Mouse (Mus musculus) heart, adult 8-10 months (tissue): ENCODE data around the gene Rnf26. TPM values are rescaled to one million over a fixed set of nuclear protein-coding genes. Genes with fewer than 3 reads are reported as not detected.

Source experiments
- DNase-seq: peaks from one replicate; pipeline ENCODE4 v3.0.0; 2022; ENCODE audit warnings: low spot score
- total RNA-seq, 4 experiments: library from RNA; stranded (reverse); gene quantifications; 2 replicates each; pipeline ENCODE4 v1.2.4; 2022

The Rnf26 gene
- total RNA-seq, 4 experiments from 2014 or later = 5.2 to 7.0 (median 6.4) TPM

DNA sequence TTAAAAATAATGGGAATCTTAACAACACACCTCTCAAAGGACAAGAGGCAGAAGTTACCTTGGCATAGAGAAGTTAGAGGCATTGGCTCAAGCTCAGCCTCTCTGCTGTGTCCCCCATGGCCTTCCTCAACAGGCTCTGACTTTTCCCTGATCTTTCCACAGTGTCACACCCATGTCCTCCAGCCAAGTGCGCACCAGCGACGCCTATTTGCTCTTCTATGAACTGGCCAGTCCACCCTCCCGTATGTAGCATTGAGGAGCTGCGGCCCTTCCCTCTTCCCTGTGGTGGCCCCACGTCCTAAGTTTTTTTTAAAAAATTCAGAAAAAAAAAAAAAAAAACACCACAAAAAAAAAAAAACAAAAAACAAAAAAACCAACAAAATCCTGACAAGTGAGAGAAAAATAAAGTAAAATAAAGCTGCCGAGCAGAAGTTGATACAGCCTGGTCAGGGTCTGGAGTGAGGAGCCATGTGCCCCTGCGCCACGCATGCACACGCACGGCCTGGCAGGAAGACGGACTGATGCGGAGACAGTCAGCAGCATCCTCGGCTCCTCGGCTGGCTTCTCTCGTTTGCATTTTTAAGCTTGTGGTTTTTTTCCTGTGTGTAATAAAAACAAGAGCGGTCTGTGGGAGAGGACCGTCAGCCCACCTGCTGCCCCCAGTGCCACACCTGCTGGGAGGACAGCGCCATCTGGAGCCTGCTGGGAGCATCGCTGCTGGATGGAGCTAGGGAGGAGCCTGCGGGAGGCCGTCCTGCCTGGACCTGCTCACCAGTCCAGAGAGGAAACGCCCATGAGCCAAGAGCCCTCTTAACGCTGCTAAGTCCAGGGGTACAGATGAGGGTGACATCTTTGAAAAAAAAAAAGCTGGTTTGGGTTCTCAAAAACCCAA is 19.5 kb downstream of the Rnf26 start:
- DNase-seq = no peak

DNA sequence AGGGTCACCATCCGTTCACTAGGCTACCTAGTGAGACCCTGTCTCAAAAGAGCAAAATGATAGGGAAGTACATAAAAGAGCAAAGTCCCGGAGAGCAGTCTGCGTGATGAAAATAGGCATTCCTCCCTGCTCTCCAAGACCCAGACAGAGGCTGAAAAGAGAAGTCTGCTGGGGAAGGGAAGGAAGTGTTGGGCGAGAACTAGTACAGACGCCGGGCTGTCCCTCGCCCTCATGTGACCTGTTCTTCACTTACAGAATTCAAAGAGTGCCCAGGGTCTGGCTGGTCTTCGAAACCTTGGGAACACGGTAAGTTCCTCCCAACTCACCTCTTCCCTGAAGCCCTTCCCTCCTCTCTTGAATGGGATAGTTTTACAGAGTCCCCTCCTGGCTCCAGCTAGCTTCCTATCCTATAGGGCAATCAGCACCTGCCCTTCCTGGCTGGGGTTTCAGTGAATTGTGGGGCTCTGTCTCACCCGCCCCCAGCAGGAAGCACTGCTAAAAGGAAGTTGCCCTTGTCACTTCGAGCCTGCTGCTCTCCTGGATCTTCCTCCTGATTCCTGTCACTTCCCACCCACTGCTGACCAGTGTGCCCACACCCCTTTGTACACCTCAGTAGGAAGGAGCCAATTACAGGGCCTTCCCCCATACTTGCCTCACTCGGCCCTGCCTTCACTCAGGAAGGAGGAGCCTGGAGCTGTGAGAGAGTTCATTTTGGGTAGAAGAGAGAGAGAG is 24.3 kb downstream of the Rnf26 start:
- no peak for DNase-seq

DNA sequence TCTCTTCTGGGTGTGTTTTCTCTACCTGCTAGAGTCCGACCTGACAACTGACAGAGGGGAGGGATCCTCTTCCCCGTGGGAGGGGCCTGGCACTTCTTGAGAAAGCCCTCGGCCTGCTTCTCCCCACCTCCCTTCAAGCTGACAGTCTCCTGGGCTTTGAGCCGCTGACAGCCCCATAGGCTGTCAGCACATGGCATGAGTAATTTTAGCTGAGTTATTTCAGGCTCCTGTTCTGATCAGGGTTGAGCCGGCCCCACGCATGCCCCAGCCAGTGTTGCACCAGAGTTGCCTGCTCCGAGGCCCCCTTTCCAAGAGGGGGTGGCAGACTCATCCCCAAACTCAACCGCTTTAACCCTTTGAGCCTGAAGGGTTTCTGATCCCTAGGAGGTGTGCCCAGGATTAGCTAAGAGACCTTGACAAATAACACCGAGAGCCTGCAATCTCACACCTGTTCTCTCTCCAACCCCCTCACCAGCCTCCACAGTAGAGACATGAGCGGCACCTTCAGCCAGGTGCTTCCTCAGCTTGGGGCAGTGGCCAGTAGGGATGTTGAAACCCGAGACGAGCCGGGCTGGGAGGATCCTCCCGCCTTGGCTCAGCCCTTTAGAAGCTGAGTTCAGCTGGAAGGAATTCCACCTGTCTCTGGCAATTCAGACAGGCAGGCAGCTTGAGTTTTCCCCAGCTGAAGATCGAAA is 25.4 kb downstream of the Rnf26 start:
- peak; percentile 61 for DNase-seq

DNA sequence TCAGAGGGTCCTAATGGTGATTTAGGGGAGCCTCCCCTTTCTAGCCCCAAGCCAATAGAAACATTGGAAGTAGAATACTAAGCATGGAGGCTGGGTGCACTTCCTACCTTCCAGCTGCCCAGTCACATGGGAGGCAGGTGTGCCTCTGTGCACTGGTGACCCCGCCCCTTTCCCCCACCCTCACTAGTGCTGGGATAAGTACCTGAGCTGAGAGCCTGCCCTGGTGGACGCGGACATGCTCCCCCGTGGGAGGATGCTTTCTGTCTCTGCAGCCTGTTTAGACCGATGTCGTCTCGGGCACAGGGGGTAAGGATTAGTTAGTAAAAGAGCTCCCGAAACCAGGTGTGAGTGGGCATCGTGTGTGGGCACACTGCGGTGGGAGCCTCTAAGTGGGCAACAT is 26.4 kb downstream of the Rnf26 start:
- no peak for DNase-seq

DNA sequence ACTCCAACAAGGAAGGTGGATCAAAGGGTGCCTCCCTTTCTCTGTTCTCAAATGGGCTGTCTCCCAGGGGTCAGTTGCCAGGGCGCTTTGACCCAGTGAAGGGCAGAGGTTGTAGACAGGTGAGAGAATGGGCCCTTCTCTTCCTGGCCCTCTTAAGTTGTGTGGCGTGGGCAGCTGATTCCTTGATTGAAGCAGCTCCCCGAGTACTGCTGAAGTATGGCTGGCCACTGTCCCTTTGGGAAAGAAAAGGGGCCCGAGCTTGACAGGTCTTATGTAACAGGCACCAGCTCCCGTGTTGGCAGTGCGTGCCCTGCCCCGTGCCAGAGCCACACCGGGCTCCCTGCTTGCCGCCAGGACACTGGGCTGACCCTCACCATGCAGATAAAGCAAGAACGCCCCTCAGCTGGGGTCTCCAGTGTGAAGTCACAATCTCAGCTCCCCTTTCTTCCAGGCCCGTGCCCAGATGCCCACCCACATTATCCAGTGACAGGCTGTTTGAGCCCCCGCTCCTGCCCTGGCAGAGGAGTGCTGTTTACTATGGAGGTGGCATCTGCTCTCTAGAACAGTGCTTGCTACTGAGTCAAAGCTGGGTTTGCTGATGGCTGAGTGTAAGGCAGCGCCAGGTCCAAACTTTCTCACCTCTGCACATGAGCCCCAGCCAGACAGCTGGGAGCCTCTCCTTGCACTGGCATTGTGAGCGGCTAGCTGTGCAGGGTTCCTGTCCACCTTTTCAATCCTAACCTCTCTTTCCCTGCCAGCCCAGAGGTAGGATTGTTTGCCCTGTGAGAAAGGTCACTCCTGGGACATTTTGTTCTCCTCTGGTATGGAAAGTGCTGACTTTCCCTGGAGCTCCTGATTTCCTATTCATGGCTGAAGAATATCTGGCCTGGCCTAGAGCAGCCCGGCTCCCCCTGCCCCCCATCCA is 27.3 kb downstream of the Rnf26 start:
- peak; percentile 62 for DNase-seq

DNA sequence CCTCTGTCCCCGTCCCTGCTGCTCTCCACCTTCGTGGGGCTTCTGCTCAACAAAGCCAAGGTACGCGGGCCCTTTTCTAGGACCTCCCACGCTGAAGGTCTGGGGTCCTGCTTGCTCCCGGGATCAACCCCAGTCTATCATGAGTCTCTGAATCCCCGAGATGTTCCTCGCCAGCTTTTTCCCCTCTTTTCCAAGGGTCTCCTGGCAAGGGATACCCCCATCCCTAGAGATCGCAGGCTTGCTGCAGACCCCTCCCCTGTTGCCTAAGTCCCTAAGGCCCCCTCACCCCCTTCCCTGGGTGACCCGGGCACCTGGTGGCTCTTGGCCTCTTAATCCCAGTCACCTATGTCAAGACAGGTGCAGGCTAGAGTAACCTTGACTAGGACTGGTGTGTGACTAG is 28.0 kb downstream of the Rnf26 start:
- DNase-seq = no peak

DNA sequence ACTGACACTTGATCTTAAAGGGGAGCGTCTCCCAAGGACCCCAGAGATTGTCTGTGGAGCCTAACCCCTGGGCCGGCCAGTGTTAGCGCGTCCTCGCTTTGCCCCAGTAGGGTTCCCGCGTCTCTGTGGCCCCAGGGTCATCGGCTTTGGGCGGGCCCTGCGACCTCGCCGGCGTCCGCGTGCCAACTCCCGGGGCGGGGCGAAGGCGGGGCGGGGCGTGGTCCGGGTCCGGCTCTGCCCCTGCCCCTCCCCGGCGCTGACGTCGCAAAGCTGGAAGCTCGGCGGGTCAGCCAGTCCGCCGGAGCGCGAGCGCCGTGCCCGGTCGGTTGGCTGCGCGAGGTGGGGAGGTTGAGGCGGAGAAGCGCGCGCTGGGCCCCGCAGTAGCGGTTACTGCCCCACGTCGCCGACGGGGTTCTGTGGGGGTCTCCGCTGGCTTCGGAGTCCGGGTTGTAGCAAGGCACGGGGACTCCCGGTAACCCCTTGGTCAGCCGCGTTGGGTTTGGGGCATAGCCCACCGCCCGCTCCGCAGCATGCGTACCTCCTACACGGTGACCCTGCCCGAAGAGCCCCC is 28.6 kb downstream of the Rnf26 start:
- DNase-seq = peak; percentile 94

DNA sequence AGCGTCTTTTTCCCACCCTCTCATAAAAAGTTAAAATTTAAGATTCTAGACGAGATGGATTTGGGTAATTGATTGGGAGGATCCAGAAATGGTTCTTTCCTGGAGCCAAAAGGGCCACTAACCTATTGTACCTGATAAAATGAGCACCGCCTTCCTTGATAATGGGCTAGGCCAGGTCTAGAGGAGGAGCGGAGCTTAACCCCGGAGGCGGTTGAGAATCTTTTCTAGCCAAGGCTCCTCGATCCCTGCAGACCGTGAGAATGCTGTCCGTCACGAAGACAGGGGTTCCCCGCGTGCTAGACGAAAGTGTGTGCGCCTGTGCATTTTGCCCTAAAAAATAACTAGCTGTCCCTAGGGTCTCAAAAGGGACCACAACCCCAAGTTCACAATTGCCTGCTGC is 29.1 kb downstream of the Rnf26 start:
- no peak for DNase-seq

DNA sequence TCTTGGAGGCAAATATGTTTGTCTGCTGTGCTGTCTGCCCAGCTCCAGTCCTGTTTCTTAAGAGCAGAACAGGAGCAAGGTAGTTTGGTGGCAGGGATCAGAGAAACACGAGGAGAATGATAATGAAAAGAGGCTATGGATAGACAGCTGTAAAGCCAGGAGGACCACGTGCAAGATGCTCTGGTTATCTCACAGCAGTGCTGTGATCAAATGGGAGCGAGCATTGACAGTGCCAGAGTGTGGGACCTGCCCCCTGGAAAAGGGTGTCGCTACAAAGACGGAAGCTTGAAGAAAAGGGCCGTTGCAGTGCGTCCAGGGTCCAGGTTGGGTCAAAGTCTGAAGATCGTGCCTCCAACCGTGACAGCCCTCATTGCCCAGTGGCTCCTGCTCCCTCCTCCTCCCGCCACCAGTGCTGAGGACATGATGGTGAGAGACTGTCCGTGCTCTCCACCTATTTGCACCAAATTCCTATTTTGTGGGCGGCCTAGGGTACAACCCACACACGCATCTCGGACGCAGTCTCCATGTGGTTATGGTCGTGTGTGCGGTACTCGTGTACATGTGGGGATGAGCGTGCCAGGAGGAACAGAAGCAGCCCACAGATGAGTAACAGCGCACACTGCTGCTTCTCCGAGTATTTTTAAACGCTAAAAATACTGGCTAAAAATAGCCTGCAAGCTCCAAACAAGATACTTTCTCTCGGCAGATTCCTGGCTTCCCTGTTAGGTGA is 29.8 kb downstream of the Rnf26 start:
- DNase-seq = no peak

DNA sequence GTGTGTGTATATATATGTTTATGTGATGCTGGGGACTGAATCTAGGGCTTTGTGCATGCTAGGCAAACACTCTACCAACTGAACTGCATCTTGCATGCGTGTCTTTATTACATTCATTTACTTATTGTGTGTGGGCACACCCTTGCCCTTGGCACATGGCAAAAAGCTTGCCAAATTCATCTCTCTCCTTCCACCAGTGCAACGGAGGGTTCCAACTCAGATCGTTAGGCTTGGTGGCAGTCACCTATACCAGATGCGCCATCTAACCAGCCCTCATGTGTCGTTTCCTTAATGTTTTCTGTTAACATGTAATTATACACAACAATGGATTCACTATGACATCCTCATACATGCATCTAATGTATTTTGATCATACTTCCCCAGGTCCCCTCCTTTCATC is 31.1 kb downstream of the Rnf26 start:
- DNase-seq = no peak

DNA sequence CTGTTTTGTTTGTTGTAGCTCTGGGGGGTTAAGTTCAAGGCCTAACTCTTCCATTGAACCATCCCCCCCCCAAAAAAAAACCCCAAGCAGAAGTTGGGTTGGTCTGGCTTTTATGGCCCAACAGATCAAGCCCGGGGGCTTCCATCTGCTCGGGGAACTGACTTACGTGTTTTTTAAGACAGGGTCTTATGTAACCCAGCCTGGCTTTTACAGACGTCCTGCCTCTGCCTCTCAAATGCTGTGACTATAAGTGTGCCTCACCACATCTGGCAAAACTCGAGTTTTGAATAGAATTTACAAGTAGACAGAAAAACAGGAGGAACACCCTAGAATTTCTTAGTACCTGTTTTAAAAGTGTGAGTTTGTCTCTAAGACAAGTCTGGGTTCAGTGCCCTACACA is 31.7 kb downstream of the Rnf26 start:
- no peak for DNase-seq

DNA sequence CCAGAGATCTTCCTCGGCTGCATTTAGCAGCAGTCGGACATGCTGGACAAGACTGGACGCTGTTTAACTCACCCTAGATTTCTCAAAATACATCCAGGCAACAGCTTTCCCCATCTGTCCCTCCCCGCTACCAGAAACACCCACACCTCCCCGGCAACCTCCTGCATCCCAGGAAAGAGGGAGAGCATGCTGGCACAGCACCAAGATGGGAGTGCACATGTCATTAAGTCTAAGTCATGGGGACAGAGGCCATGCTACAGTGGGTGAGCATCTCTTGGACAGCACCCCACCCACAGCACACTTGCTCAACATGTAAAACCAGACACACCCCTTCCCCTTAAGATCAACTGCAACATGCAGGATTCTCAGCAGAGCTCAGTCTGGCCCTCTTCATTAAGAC is 32.4 kb downstream of the Rnf26 start:
- no peak for DNase-seq

DNA sequence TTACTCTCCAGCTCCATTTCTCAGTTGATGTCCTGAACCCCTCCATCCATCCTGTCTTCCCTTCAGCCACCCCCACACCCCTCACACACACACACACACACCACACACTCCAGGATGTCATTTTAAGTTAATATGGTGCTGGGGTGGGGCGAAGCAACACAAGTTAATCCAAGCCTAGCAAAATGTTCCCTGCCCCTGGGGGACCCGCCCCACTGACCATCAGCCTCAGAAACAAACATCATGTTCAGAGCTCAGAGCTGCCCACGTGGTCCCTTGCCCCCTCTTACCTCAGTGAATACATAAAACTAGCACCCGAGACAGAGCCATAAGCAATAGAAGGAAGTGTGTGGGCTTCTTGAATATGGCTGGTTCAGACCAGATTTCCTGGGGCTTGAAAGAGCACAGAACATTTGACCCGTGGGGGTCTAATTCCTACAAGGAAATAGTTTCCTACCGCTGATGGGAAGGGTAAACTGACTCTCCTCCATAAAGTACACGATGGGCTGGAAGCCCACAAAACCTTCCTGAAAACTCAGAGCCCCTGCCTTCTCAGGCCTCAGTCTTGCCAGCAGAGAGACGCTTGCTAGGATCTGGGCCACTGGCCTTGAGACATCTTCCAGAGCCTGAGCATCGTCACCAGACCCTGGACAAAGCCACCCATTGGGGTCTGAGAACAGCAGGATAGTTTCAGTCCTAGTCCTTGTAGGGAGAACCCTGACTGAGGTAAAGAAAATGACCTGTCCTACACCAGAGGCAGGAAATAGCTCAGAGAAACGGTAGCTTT is 33.1 kb downstream of the Rnf26 start:
- no peak for DNase-seq

DNA sequence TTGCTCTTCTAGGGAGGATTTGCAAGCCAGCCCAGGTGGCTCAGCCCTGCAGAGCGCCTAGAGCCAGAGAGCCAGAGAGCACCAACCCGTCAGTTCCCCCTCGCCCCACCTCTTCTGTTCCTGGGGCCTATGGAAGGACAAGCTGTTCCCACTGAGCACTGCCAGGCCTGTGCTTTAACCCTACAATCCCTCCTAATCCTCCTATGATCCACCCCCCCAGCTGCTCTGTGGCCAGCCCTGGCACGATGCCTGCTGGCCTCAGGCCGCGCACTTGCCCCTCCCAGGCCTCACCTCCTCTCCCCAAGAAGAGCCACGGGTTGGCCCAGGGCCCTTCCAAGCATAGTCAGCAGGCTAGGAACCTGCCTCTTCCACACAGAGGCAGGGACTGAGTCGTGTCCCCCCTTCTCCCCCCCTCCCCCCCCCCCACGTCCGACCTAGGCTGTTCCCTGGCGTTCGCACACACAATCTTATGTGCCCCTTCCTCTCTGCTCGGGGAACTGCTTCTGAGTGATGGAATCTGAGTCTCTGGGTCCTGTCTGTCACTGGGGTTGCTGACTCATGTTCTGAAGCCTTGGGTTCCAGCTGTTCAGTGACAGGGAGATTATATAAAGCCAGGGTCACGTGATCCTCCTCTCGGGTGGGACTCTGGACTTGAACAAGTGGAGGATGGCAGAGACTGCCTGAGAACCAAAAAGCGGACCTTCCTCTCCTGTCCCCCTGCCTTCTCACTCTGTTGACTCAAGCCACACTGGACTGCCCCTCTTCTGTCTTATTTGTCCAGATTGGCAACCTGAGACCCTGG is 34.2 kb downstream of the Rnf26 start:
- DNase-seq = peak; percentile 86

DNA sequence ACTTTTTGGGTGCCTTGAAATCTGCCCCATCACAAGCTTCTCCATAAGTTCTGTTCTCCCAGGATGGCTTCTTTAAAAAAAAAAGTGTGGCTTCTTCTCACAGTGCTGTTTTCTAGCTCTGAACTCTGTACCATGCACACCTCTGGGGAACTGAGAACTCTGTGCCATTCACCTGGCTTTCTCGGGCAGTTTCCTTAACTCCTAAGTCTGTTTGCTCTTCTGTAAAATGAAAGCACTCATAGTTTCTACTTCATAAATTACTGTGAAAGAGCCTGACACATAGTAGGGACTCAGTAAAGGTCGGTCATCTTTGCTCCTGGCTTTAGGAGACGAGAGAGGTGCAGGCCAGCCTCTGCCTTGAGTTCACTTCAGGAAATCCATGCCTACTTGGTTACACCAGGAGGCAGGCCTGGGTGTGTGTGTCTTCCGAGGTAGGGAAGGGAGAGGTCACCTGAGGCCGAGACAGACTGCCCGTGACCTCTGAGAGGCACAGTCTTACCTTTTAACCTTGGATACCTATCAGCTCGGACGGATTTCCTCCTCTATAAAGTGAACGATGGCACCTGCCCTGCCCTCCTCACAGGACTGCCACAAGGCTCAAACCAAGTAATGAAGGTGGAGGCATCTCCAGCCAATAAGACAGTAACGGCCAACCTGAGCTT is 35.0 kb downstream of the Rnf26 start:
- DNase-seq = no peak

DNA sequence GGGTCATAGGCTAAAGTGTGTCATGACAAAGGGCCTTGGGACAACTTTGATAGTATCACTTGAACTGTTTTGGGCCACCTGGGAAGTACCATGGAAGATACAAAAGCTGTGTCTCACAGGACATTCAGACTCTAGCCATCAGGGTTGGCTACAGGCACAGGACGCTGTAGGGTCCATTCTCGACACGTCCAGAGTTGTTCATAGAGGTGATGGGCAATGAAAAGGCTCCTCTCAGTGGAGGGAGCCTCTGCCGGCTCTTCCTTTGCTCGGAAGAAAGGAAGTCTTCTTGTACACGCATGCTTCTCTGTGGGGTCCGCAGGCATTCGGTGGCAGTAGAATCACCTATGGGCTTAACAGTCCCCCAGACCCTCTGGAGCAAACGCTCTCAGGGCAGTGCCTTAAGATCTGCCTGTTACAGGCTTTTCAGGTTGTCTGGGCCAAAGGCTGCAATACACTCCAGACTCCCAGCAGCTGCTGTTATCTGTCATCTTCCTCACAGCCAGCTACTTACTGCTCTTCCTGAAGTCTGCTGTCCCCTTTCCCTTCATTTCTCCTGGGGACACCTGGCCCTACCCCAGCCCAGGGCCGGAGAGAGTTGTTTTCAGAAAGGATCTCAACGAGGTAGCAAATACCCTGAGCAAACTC is 35.9 kb downstream of the Rnf26 start:
- DNase-seq = no peak

DNA sequence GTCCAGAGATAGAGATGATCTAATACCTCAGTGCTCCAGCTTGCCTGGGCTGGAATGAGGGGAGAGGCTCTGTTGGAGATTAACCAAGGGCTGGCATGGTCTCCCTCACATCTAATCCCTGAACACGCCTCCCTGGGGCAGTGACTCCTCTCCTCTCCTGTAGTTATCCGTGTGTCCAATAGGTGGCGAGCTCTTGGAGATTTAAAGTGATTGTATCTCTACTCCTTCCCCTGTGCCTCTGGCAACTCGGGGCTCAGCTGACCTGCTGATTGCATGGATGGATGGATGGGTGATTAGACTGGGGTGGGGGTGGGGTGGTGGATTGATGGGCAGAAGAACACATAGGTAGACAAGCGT is 36.6 kb downstream of the Rnf26 start:
- DNase-seq = peak; percentile 63
